Mouse (Mus musculus): ENCODE results near the gene Lrrc14b. TPM values are rescaled to one million over a fixed set of nuclear protein-coding genes. Genes with fewer than 3 reads are reported as not detected.

Lrrc14b gene
- polyA plus RNA-seq (2017; shearing (Covaris generic)): not detected

GRCm38 (mm10) chr13:74363859-74364235 is at the start of gene Lrrc14b:
Gene Lrrc14b (minus strand): TSS chr13:74364005.

DNA sequence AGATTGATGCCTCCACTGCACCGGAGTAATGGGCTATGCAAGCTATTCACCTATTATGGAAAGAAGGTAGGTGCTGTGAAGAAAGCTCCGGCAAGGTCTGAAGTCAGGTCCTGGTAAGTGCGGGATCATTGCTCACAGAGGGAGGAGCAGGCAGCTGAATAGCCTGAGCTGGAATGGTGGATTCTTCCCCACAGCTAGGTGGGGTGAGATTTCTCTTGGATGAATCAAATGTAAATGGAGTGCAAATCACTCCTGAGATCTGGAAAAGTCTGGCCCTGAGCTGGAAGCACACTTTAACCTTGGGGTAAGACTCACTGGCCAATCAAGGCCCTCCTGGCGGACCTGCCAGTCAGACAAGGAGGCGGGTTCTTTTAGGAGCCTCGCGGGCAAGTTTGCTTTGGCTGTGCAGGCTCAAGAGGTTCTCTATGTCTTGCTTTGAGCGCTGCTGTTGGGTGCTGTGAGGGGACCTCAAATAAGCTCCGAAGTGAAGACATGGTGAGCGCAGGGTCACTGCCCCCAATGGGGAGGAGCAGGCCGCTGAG is 35.6 kb upstream of the Lrrc14b start, which contains the start of gene Ftl1-ps1:
Gene Ftl1-ps1, plus strand, starts transcription at position 397 of the 542 bp plus-strand sequence.

DNA sequence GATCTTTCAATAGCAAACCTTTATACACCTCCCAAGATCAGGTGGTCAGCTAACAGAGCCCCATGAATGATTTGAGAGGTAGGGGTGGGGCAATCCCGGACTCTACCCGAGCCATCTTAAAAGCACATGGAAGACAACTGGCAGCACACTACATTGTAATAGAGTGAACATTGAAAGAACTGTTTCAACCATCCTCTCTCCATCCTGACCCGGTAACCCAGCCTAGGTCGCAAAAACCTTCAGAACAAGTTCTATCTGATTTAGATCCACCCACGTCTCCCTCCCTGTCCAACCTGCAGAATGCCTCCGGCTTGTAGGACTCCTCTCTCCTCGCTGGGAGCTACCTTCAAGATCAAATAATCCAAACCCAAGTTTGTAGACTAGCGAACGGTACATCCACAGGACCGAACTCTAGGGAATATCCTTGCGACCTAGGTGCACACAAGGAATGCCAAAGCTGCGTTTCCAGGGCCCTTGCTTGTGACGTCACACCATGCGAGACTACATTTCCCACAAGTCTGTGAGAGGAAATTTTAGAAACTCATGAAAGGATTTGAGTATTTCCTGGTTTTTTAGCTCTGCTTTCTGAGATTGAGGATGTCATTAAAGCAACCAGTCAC is 26.7 kb upstream of the Lrrc14b start, which contains the start of gene Zfp72:
Gene Zfp72, minus strand, starts transcription at position 466 of the 620 bp plus-strand sequence.

DNA sequence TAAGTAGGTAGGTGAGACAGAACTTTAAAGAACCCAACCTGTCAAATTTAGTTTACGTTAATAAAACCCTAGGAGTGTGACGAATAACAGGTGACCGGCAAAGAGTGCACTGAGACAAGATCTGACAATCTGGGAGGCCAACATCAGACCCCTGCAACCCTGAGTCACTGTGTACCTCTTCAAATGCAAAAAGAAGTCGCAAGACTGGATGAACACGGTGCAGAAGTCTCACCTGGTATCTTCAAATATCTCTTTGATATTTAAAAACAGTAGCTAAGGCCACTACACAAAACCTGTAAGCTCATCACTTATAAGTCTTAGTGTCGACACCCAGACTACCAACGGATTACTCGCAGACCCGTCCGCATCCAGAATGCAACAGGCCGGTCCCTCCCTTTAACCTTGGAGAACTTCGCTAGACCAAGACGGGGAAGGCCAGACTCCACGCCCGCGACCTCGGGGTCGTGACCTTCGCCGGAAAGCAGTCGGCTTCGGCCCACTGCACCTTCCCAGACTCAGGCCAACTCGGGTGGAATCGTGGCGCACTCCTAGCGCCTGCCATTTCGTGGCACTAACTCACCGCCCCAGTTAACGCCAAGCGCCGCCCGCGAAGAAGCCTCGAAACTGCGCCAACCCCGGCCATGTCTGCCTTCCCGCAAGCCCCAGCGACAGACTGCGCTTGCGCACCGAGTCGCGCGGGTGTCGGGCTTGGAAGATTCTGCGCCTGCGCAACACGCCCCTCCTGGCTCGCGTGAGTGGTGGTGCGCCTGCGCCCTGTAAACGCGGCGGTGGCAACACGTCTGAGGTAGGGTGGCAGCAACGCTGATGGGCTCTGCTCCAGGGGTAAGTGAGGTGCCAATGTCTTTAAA is 14.0 kb downstream of the Lrrc14b start, which contains the start of the genes Sdha and Ccdc127:
Gene Sdha, minus strand, starts transcription at position 715 of the 869 bp plus-strand sequence.
Gene Ccdc127, plus strand, starts transcription at position 744 of the 869 bp plus-strand sequence.

GRCm38 (mm10) chr13:74317170-74317849 is 46.5 kb downstream of the Lrrc14b start, which contains the start of gene Pdcd6:
Gene Pdcd6 (minus strand): TSS chr13:74317580.

Other genes starting within 250 kb of the Lrrc14b start
- gene Slc9a3, start 242.5 kb downstream of the Lrrc14b start, polyA plus RNA-seq (2017; shearing (Covaris generic)): not detected
- gene Exoc3, start 155.3 kb downstream of the Lrrc14b start, polyA plus RNA-seq (2017; shearing (Covaris generic)): 63.0 TPM
- 0.49 TPM for gene Ahrr, start 71.7 kb downstream of the Lrrc14b start, polyA plus RNA-seq (2017; shearing (Covaris generic))
- 157 TPM for gene Pdcd6, start 46.4 kb downstream of the Lrrc14b start, polyA plus RNA-seq (2017; shearing (Covaris generic))
- 248 TPM for gene Sdha, start 13.7 kb downstream of the Lrrc14b start, polyA plus RNA-seq (2017; shearing (Covaris generic))
- 28.7 TPM for gene Ccdc127, start 13.7 kb downstream of the Lrrc14b start, polyA plus RNA-seq (2017; shearing (Covaris generic))
- gene Zfp72, start 26.8 kb upstream of the Lrrc14b start, polyA plus RNA-seq (2017; shearing (Covaris generic)): 0.41 TPM
- 53.4 TPM for gene Ftl1-ps1, start 35.7 kb upstream of the Lrrc14b start, polyA plus RNA-seq (2017; shearing (Covaris generic))
- 5.0 TPM for gene Zfp825, start 130.0 kb upstream of the Lrrc14b start, polyA plus RNA-seq (2017; shearing (Covaris generic))

All from effector memory CD4-positive, alpha-beta T cell, adult 5 months (primary cell).